In genomic region chr4:124861283-124862188, GRCm38 (mm10) we compare ENCODE assay signal across 7 mouse cellular contexts. TPM values are rescaled to one million over a fixed set of nuclear protein-coding genes. Genes with fewer than 3 reads are reported as not detected.
DNase-seq lines count a peak whose midpoint lies in the region; ATAC-seq and TF ChIP-seq lines count a peak whose summit lies in the region.

Gene Maneal, minus strand, starts transcription at chr4:124862171.

- no peak within 1 kb of the TSS for H3K27ac ChIP-seq in lung, embryonic 14.5 days (ENCODE audit: low read depth)
- H3K27ac ChIP-seq in hindbrain, embryonic 12.5 days, result peak within 1 kb of the TSS; percentile 76
- H3K27ac ChIP-seq in liver, embryonic 14.5 days, result no peak within 1 kb of the TSS

- peaks cover 30% of the 10 kb centered on the region for H3K27me3 ChIP-seq in lung, embryonic 14.5 days (ENCODE audit: insufficient read depth, low read length)
- H3K27me3 ChIP-seq in hindbrain, embryonic 12.5 days, result peaks cover 16% of the 10 kb centered on the region
- H3K27me3 ChIP-seq in liver, embryonic 14.5 days (ENCODE audit: control insufficient read depth, insufficient read depth, low read length), result peaks cover 34% of the 10 kb centered on the region

- no peak for TF ChIP-seq CTCF in lung, embryonic 14.5 days (IDR thresholded peaks at IDR 0.05; ENCODE audit: low read depth)
- TF ChIP-seq CTCF in liver, embryonic 14.5 days (IDR thresholded peaks at IDR 0.05; ENCODE audit: low read depth), result no peak

- peak within 1 kb of the TSS; percentile 77 for H3K4me2 ChIP-seq in lung, embryonic 14.5 days
- peak within 1 kb of the TSS; percentile 77 for H3K4me2 ChIP-seq in hindbrain, embryonic 12.5 days (replicated peaks)
- peak within 1 kb of the TSS; percentile 18; the same call in 1 of the 2 replicates for H3K4me2 ChIP-seq in liver, embryonic 14.5 days (ENCODE audit: low read depth)

- H3K9me3 ChIP-seq in lung, embryonic 14.5 days (ENCODE audit: low read depth, low read length), result no peaks in the 10 kb centered on the region
- H3K9me3 ChIP-seq in hindbrain, embryonic 12.5 days (replicated peaks), result no peaks in the 10 kb centered on the region
- no peaks in the 10 kb centered on the region for H3K9me3 ChIP-seq in liver, embryonic 14.5 days (ENCODE audit: control insufficient read depth, low read length)

- no peaks in the 10 kb centered on the region for H3K4me1 ChIP-seq in lung, embryonic 14.5 days (ENCODE audit: insufficient read depth)
- peaks cover 21% of the 10 kb centered on the region for H3K4me1 ChIP-seq in hindbrain, embryonic 12.5 days
- no peaks in the 10 kb centered on the region for H3K4me1 ChIP-seq in liver, embryonic 14.5 days (replicated peaks; ENCODE audit: control insufficient read depth in 2 of 2, insufficient read depth in 2 of 2, low read length in 1 of 2)

- no peak for TF ChIP-seq EP300 in liver, embryonic 14.5 days (IDR thresholded peaks at IDR 0.05; ENCODE audit: low read depth)

- DNase-seq in lung, embryonic 14.5 days, result no peak
- no peak for DNase-seq in lung, postnatal 4 days
- peak; percentile 13 for DNase-seq in embryo, embryonic 9.5 days (ENCODE audit: extremely low spot score)
- no peak for DNase-seq in liver, embryonic 14.5 days (ENCODE audit: low read depth in 3 of 3, low spot score in 3 of 3)
- DNase-seq in ovary, postnatal 10 days (ENCODE audit: low spot score), result no peak
- DNase-seq in urinary bladder, postnatal 4 days (ENCODE audit: low spot score in 2 of 2), result no peak

- ATAC-seq in lung, embryonic 14.5 days (ENCODE audit: insufficient read depth), result 0 out of 2 replicates have a peak, but pooled peaks have one; percentile 28
- peak; percentile 68 for ATAC-seq in hindbrain, embryonic 12.5 days (ENCODE audit: low FRiP score)
- ATAC-seq in liver, embryonic 14.5 days (ENCODE audit: insufficient read depth), result no peak

- WGBS in lung, embryonic 14.5 days, result 4% methylated on average over 69 of the region's 77 CpGs
- 3% methylated on average over 57 of the region's 77 CpGs for WGBS in hindbrain, embryonic 12.5 days
- WGBS in liver, embryonic 14.5 days (ENCODE audit: insufficient replicate concordance), result 5% methylated on average over 63 of the region's 77 CpGs

- peak within 1 kb of the TSS; percentile 37 for H3K4me3 ChIP-seq in lung, embryonic 14.5 days (ENCODE audit: low read depth, low read length)
- H3K4me3 ChIP-seq in hindbrain, embryonic 12.5 days, result peak within 1 kb of the TSS; percentile 69
- peak within 1 kb of the TSS in 1 of 2 experiments; percentile 4; a peak in 1 of 4 replicates for H3K4me3 ChIP-seq in liver, embryonic 14.5 days (ENCODE audit: insufficient read depth in 1 of 2, low read depth in 2 of 2, low read length in 2 of 2)

- H3K36me3 ChIP-seq in lung, embryonic 14.5 days (ENCODE audit: insufficient read depth), result peaks cover 3% of the 10 kb centered on the region; the same call in 1 of the 2 replicates
- peaks cover 24% of the 10 kb centered on the region for H3K36me3 ChIP-seq in hindbrain, embryonic 12.5 days
- H3K36me3 ChIP-seq in liver, embryonic 14.5 days (replicated peaks; ENCODE audit: control insufficient read depth, insufficient read depth, low read depth), result no peaks in the 10 kb centered on the region

- no peak within 1 kb of the TSS for H3K9ac ChIP-seq in lung, embryonic 14.5 days
- peak within 1 kb of the TSS; percentile 81 for H3K9ac ChIP-seq in hindbrain, embryonic 12.5 days
- H3K9ac ChIP-seq in liver, embryonic 14.5 days (replicated peaks), result no peak within 1 kb of the TSS

RNA-seq across cellular contexts. Expression of gene Maneal, which starts in this region (rescaled TPM):
- 0.61 and 0.82 TPM in 2 replicates for polyA plus RNA-seq in lung, embryonic 14.5 days (2014; fragmentation: Nextera tagmentation; extraction: Ambion mirVana)
- 4.4 and 7.3 TPM in 2 replicates for polyA plus RNA-seq in hindbrain, embryonic 12.5 days (2016; fragmentation: Nextera tagmentation; extraction: Ambion mirVana)
- polyA plus RNA-seq in liver, embryonic 14.5 days (2012; rRNA removed), result 0.06 and 0.08 TPM in 2 replicates
- 0.06 TPM in 1 of 2 replicates, not detected in the other for polyA plus RNA-seq in liver, embryonic 14.5 days (2014; fragmentation: Nextera tagmentation; extraction: Ambion mirVana)

Comparison
In these comparisons a context has a peak if more than half of its experiments do, and no peak if none do; other contexts are left out.
1. Peak in ATAC-seq, H3K4me3 ChIP-seq and H3K4me2 ChIP-seq in lung, embryonic 14.5 days; RNA of the gene not detected or under 1 TPM.
2. H3K4me2 ChIP-seq: peak in every context shown above with its lines; median percentile 77 in lung, embryonic 14.5 days; 77 in hindbrain, embryonic 12.5 days; 18 in liver, embryonic 14.5 days.